Mouse (Mus musculus) C2C12 (cell line): ENCODE measurements around the gene Gm7073. TPM values are rescaled to one million over a fixed set of nuclear protein-coding genes. Genes with fewer than 3 reads are reported as not detected.

Experiments
- H3K27me3 ChIP-seq: one replicate; pipeline ENCODE4 v1.6.1; 2011; ENCODE audit not compliant: control insufficient read depth, insufficient read depth, insufficient read length
- H3K36me3 ChIP-seq: one replicate; pipeline ENCODE4 v1.6.1; 2011; ENCODE audit not compliant: control insufficient read depth, insufficient read depth
- H3K4me3 ChIP-seq: one replicate; pipeline ENCODE4 v1.5.1; 2011; ENCODE audit warnings: mild to moderate bottlenecking, control low read depth; ENCODE audit not compliant: poor library complexity, insufficient read depth, severe bottlenecking
- H3K79me2 ChIP-seq: one replicate; pipeline ENCODE4 v1.6.1; 2011; ENCODE audit not compliant: control insufficient read depth, insufficient read depth
- H3K79me3 ChIP-seq: one replicate; pipeline ENCODE4 v1.6.1; 2011; ENCODE audit warnings: low read depth, control low read depth
- H3ac ChIP-seq: one replicate; pipeline ENCODE3; 2011; ENCODE audit warnings: low read depth; ENCODE audit not compliant: control insufficient read depth, insufficient read length
- CEBPB ChIP-seq: IDR thresholded peaks from one replicate; pipeline ENCODE4 v1.6.1; 2011; ENCODE audit warnings: low read depth, mild to moderate bottlenecking, control low read depth, moderate library complexity
- CTCF ChIP-seq: IDR thresholded peaks from one replicate; pipeline ENCODE4 v1.5.1; 2011; ENCODE audit not compliant: control insufficient read depth, insufficient read depth, insufficient read length
- FOSL1 ChIP-seq: IDR thresholded peaks from one replicate; pipeline ENCODE4 v1.8.0; 2011; ENCODE audit warnings: mild to moderate bottlenecking, low read length; ENCODE audit not compliant: poor library complexity, insufficient read depth, severe bottlenecking
- MAX ChIP-seq: IDR thresholded peaks from one replicate; pipeline ENCODE4 v1.6.1; 2011; ENCODE audit warnings: mild to moderate bottlenecking, control low read depth
- MYOD1 ChIP-seq: IDR thresholded peaks from one replicate; pipeline ENCODE4 v1.6.1; 2011; ENCODE audit warnings: low read depth; ENCODE audit not compliant: control insufficient read depth, insufficient read length
- MYOG ChIP-seq: IDR thresholded peaks from one replicate; pipeline ENCODE4 v1.6.1; 2011; ENCODE audit not compliant: control insufficient read depth, insufficient read length; ENCODE audit errors: extremely low read depth
- USF1 ChIP-seq: IDR thresholded peaks from one replicate; pipeline ENCODE4 v1.6.1; 2011; ENCODE audit warnings: low read depth, mild to moderate bottlenecking, control low read depth, moderate library complexity
- long read RNA-seq, 2 experiments: library from polyadenylated mRNA; unstranded; transcript quantifications; one replicate each; pipeline ENCODE4 v2.0.0; 2019 to 2020
- polyA plus RNA-seq: library from polyadenylated mRNA; unstranded; fragments of >200 nt; fragmentation: generic; extraction: Trizol; gene quantifications from one replicate; pipeline ENCODE4 v1.2.1, GENCODE M21; 2012; ENCODE audit warnings: missing spikeins

Gm7073 gene
- not detected for polyA plus RNA-seq
- long read RNA-seq, experiment 1: 0 reads
- long read RNA-seq, experiment 2: 0 reads

DNA sequence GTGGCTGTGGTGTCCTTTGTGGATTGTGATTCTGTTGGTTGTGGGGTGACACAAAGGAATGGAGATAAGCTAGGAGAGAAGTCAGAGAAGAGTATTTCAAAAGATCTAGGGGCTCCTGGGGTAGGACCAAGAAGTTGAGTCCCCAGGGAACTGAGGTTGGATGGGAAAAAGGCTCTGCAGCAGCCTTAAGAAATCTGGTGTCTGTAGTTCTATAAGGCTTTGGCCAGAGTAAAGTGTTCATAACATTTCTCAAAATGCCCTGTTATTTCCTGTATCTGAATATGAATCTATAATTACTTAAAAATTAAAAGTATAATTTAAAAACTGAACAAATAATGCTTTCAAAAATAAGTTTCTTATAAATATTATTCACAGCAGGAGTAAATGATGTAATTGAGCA lies at the start of gene Gm7073:
Gene Gm7073 (minus strand): TSS at position 101 of the 400 bp plus-strand sequence.
- Histone ChIP-seq H3K79me2 (no peaks in the 10 kb centered on the region), H3K27me3 (no peaks in the 10 kb centered on the region), H3ac (no peak within 1 kb of the TSS), H3K4me3 (no peak within 1 kb of the TSS), H3K36me3 (no peaks in the 10 kb centered on the region), H3K79me3 (no peaks in the 10 kb centered on the region)
- TF ChIP-seq USF1 (no peak), FOSL1 (no peak), MYOD1 (no peak), CEBPB (no peak), CTCF (no peak), MAX (no peak), MYOG (no peak)

- no peak overlapping the region for H3K4me3 ChIP-seq
- no peak overlapping the region for H3ac ChIP-seq
- no peaks in the 10 kb centered on the region for H3K79me3 ChIP-seq
- H3K79me2 ChIP-seq: no peaks in the 10 kb centered on the region
- H3K27me3 ChIP-seq: no peaks in the 10 kb centered on the region
- no peaks in the 10 kb centered on the region for H3K36me3 ChIP-seq
- no peak for TF ChIP-seq FOSL1
Measured at GRCm38 (mm10) chrX:60570539-60570938, 31.5 kb upstream of the Gm7073 start.

- Histone ChIP-seq H3K79me3 (no peaks in the 10 kb centered on the region), H3ac (no peak overlapping the region), H3K27me3 (no peaks in the 10 kb centered on the region), H3K4me3 (no peak overlapping the region), H3K36me3 (no peaks in the 10 kb centered on the region), H3K79me2 (no peaks in the 10 kb centered on the region)
- TF ChIP-seq USF1 (no peak), CTCF (no peak), MYOD1 (no peak), CEBPB (no peak), FOSL1 (no peak), MAX (no peak), MYOG (no peak)
Measured at GRCm38 (mm10) chrX:60569047-60569446, 30.0 kb upstream of the Gm7073 start.

GRCm38 (mm10) chrX:60555242-60555641 lies 16.2 kb upstream of the Gm7073 start:
- Histone ChIP-seq H3K79me3 (no peaks in the 10 kb centered on the region), H3ac (no peak overlapping the region), H3K79me2 (no peaks in the 10 kb centered on the region), H3K27me3 (no peaks in the 10 kb centered on the region), H3K4me3 (no peak overlapping the region), H3K36me3 (no peaks in the 10 kb centered on the region)
- no peak for TF ChIP-seq FOSL1
- TF ChIP-seq MYOD1: no peak
- TF ChIP-seq CEBPB: no peak
- no peak for TF ChIP-seq MAX
- no peak for TF ChIP-seq USF1
- TF ChIP-seq CTCF: no peak
- no peak for TF ChIP-seq MYOG

DNA sequence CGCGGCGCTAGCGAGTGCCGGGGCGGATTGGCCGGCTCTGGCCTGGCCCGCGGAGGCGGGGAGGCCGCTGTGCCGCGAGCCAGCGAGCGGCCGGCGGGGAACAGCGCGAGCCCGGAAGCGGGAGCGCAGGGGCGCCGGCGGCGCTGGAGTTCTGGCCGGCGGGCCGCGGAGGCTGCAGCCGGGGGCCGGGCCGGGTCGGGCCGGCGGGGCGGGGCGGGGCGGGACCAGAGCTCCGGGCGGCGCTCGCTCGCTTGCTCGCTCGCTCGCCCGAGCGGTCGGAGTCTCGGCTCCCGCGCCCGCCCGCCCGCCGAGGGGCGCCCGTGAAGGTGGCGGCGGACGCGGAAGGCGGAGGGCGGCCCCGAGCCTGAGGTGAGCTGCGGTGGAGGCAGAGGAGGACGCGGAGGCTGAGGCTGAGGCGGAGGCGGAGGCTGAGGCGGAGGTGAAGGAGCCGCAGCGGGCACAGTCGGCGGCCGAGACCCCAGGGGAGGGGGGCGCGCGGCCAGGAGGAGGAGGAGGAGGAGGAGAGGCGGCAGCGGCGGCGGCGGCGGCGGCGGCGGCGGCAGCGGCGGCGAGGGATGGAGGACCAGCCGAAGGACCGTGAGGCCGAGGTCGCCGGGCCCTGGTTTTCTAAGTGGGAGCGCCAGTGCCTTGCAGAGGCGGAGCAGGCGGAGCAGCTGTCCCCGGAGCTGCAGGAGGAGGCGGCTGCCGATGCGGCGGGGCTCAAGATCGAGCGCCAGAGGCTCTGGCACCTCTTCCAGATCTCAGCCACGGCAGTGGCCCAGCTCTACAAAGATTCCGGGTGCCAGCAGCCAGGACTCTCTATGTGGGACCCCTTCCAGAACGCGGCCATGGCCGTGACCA lies 8.6 kb upstream of the Gm7073 start:
- TF ChIP-seq FOSL1: no peak
- no peak overlapping the region for H3ac ChIP-seq
- no peak overlapping the region for H3K4me3 ChIP-seq
- no peaks in the 10 kb centered on the region for H3K36me3 ChIP-seq
- H3K27me3 ChIP-seq: no peaks in the 10 kb centered on the region
- H3K79me2 ChIP-seq: no peaks in the 10 kb centered on the region
- no peaks in the 10 kb centered on the region for H3K79me3 ChIP-seq

GRCm38 (mm10) chrX:60547098-60547443 lies 8.0 kb upstream of the Gm7073 start:
- no peaks in the 10 kb centered on the region for H3K36me3 ChIP-seq
- TF ChIP-seq CTCF: no peak
- no peak for TF ChIP-seq USF1
- no peak for TF ChIP-seq FOSL1
- no peak for TF ChIP-seq MYOD1
- no peak for TF ChIP-seq CEBPB
- TF ChIP-seq MAX: no peak
- TF ChIP-seq MYOG: no peak
- H3K4me3 ChIP-seq: no peak overlapping the region

More at GRCm38 (mm10) chrX:60547098-60547443, 8.0 kb upstream of the Gm7073 start:
- no peaks in the 10 kb centered on the region for H3K79me3 ChIP-seq
- no peaks in the 10 kb centered on the region for H3K79me2 ChIP-seq
- no peaks in the 10 kb centered on the region for H3K27me3 ChIP-seq
- no peak overlapping the region for H3ac ChIP-seq
